In genomic region chr5:107687592-107688498, GRCm38 (mm10) we compare ENCODE assay signal across 8 mouse cellular contexts. TPM values are rescaled to one million over a fixed set of nuclear protein-coding genes. Genes with fewer than 3 reads are reported as not detected.
A peak's percentile ranks its signal among the peaks of the same experiment; 100 is the strongest.
DNase-seq lines count a peak whose midpoint lies in the region; ATAC-seq and TF ChIP-seq lines count a peak whose summit lies in the region.

No protein-coding gene starts in this region.

- H3K9me3 ChIP-seq in forebrain, embryonic 16.5 days (ENCODE audit: control insufficient read depth, low read length): no peaks in the 10 kb centered on the region
- no peaks in the 10 kb centered on the region for H3K9me3 ChIP-seq in lung, embryonic 14.5 days (ENCODE audit: low read depth, low read length)

- WGBS in forebrain, embryonic 16.5 days: 15% methylated on average over 46 of the region's 46 CpGs
- 9% methylated on average over 46 of the region's 46 CpGs for WGBS in lung, embryonic 14.5 days
- 8% methylated on average over 46 of the region's 46 CpGs for WGBS in olfactory bulb, adult 2 months

- peaks cover 5% of the 10 kb centered on the region for H3K27me3 ChIP-seq in forebrain, embryonic 16.5 days (replicated peaks; ENCODE audit: control insufficient read depth, insufficient read depth, low read length)
- 0 out of 2 replicates have a peak, but pooled peaks cover 3% of the 10 kb centered on the region for H3K27me3 ChIP-seq in lung, embryonic 14.5 days (ENCODE audit: insufficient read depth, low read length)

- H3K27ac ChIP-seq in forebrain, embryonic 16.5 days (ENCODE audit: low read length): peak overlapping the region; percentile 50
- H3K27ac ChIP-seq in layer of hippocampus, adult 2 months: peak overlapping the region; percentile 44; the same call in 1 of the 2 replicates
- 0 out of 2 replicates have a peak overlapping the region, but pooled peaks have one; percentile 10 for H3K27ac ChIP-seq in lung, embryonic 14.5 days (ENCODE audit: low read depth)
- no peak overlapping the region for H3K27ac ChIP-seq in olfactory bulb, adult 2 months (ENCODE audit: insufficient read depth, low read depth, low read length)

- ATAC-seq in forebrain, embryonic 16.5 days: peak; percentile 95
- ATAC-seq in lung, embryonic 14.5 days (ENCODE audit: insufficient read depth): peak; percentile 95

- H3K4me2 ChIP-seq in forebrain, embryonic 16.5 days (ENCODE audit: low read length): peak overlapping the region; percentile 79
- H3K4me2 ChIP-seq in lung, embryonic 14.5 days: peak overlapping the region; percentile 80

- H3K4me1 ChIP-seq in forebrain, embryonic 16.5 days (replicated peaks; ENCODE audit: control insufficient read depth, insufficient read depth, low read length): peaks cover 10% of the 10 kb centered on the region
- no peaks in the 10 kb centered on the region for H3K4me1 ChIP-seq in lung, embryonic 14.5 days (ENCODE audit: insufficient read depth)
- H3K4me1 ChIP-seq in olfactory bulb, adult 2 months (ENCODE audit: control insufficient read depth, insufficient read depth, low read length): peaks cover 11% of the 10 kb centered on the region

- no peak for TF ChIP-seq CTCF in layer of hippocampus, adult 2 months (conservative IDR thresholded peaks at IDR 0.05)
- TF ChIP-seq CTCF in lung, embryonic 14.5 days (IDR thresholded peaks at IDR 0.05; ENCODE audit: low read depth): no peak
- no peak for TF ChIP-seq CTCF in olfactory bulb, adult 2 months (IDR thresholded peaks at IDR 0.05; ENCODE audit: insufficient read depth, low read depth, low read length)

- no peaks in the 10 kb centered on the region for H3K36me3 ChIP-seq in forebrain, embryonic 16.5 days (ENCODE audit: control insufficient read depth, insufficient read depth)
- H3K36me3 ChIP-seq in lung, embryonic 14.5 days (ENCODE audit: insufficient read depth): no peaks in the 10 kb centered on the region

- H3K9ac ChIP-seq in forebrain, embryonic 16.5 days (replicated peaks; ENCODE audit: low read depth, low read length): peak overlapping the region; percentile 59
- H3K9ac ChIP-seq in lung, embryonic 14.5 days: peak overlapping the region; percentile 46

- intact Hi-C loops in heart, postnatal 25 days (cut with DNase I): no loop called here

- H3K4me3 ChIP-seq in forebrain, embryonic 16.5 days (replicated peaks; ENCODE audit: low read length): peak overlapping the region; percentile 65
- peak overlapping the region; percentile 63 for H3K4me3 ChIP-seq in layer of hippocampus, adult 2 months
- peak overlapping the region; percentile 42 for H3K4me3 ChIP-seq in lung, embryonic 14.5 days (ENCODE audit: low read depth, low read length)
- peak overlapping the region; percentile 59 for H3K4me3 ChIP-seq in olfactory bulb, adult 2 months (ENCODE audit: insufficient read depth, low read depth, low read length)

- peak; percentile 45 for DNase-seq in MEL-GATA-1-ER (ENCODE audit: extremely low read depth, low read depth)
- peak; percentile 30 to 57 for DNase-seq in cerebellum, adult 18-20 months
- peak; percentile 2 for DNase-seq in heart, postnatal 25 days (ENCODE audit: low spot score)
- peak; percentile 19 to 54 for DNase-seq in layer of hippocampus, adult 2 months (ENCODE audit: low spot score in 2 of 2)
- DNase-seq in lung, embryonic 14.5 days: peak; percentile 84
- DNase-seq in thymus, adult 18-20 months: peak; percentile 73 to 76

- TF ChIP-seq POLR2A in olfactory bulb, adult 2 months (IDR thresholded peaks at IDR 0.05; ENCODE audit: insufficient read depth, low read depth, low read length): no peak

RNA-seq across cellular contexts. Expression of gene Gfi1, which starts 38.0 kb away (rescaled TPM):
- not detected in 2 replicates for polyA plus RNA-seq in forebrain, embryonic 16.5 days (2015; fragmentation: Nextera tagmentation; extraction: Ambion mirVana)
- total RNA-seq in heart, postnatal 25 days (2021): not detected
- not detected for total RNA-seq in layer of hippocampus, adult 2 months (2021)
- 0.07 and 0.14 TPM in 2 replicates for polyA plus RNA-seq in lung, embryonic 14.5 days (2014; fragmentation: Nextera tagmentation; extraction: Ambion mirVana)
- polyA plus RNA-seq in olfactory bulb, adult 2 months (2012; ENCODE audit: insufficient read depth, insufficient read length, low replicate concordance, missing spikeins): not detected in 2 replicates

Comparison
In these comparisons a context has a peak if more than half of its experiments do, and no peak if none do; other contexts are left out.
1. DNase-seq: peak in every context shown above with its lines; median percentile 84 in lung, embryonic 14.5 days; 74 in thymus, adult 18-20 months; 45 in MEL-GATA-1-ER; 44 in cerebellum, adult 18-20 months; 36 in layer of hippocampus, adult 2 months; 2 in heart, postnatal 25 days.